Mouse (Mus musculus) CD4-positive, CD25-positive, alpha-beta regulatory T cell, adult 9 weeks (primary cell): ENCODE measurements around the gene Glis2. TPM values are rescaled to one million over a fixed set of nuclear protein-coding genes. Genes with fewer than 3 reads are reported as not detected.

Experiments used
- polyA plus RNA-seq: library from polyadenylated mRNA; unstranded; fragments of 100-300 nt; shearing (Covaris generic); gene quantifications from one replicate; pipeline ENCODE4 v1.2.1, GENCODE M21; 2017

Gene Glis2
- 0.60 TPM for polyA plus RNA-seq

GRCm38 (mm10) chr16:4593971-4594813, at the start of gene Glis2:
Gene Glis2, plus strand, starts transcription at chr16:4594713.

DNA sequence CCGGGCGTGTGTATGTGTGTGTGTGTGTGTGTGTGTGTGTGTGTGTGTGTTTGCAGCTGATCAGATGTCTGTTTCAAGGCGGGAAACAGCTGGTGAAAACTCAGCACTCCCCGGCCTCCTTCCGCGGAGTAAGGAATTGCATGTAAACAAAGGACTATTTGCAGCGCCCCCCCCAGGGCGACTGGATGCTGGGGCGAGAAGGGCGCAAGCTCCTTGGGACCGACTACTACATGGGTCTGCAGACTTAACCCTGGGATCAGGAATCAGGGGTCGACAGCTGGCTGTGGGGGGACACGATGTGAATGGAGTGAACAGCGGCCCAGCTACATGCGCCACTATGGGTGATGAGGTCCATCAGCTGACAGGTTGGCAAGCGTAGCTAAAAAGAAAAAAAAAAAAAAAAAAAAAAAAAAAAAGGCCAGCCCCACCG, 34.8 kb upstream of the Glis2 start, which contains the start of gene Tfap4:
Gene Tfap4 (minus strand): TSS at position 140 of the 430 bp plus-strand sequence.

DNA sequence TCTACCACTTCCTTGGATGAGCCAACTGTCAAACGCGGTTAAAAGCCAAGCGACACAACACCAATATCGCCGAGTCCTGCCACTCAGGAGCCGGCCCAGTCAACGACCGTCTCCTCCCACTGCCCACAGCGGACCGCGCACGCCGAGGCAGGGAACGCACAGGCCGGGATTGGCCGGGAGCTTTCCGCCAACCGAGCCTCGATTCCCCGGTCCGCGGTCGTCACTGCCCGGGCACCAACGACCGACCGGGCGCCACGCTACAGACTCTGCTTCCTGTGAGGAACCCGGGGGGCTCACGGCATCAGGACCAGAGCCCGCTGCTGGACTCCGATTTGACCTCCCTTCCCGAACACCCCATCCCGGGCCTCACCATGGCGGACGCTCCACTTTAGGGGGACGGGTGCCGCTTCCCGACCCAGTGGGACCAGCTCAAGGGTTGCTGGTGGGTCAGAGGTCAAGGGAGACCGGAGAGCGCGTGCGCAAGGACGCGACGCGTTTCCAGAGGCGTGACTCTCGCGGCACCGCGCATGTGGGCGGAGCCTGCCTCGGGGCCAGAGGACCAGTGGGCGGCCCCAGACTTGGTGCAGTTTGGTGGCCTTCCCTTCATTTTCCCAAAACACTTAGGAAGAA, 30.1 kb downstream of the Glis2 start, which contains the start of gene Pam16:
Gene Pam16 (minus strand): TSS at position 508 of the 630 bp plus-strand sequence.

DNA sequence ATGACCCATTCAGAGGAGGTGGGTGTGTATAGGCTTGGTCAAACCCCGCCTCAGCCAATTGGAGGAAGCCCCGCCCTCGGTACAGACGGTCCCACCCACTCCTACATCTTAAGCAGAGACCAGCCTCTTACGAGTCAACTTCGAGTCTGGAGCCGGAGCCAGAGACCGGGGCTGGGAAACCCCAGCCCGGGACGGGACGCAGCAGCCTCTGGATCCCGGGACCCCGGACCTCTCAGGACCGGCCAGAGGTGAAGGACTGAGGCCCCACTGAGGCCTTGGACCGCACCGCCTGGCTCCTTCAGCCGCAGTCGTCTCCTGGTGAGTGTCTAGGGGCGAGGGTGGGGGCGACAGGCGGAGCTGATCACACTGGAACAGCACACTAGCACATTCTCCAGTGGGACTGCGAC, 45.3 kb downstream of the Glis2 start, which contains the start of the genes Vasn and Dnaja3:
Gene Vasn (plus strand): TSS at position 111 of the 407 bp plus-strand sequence.
Gene Dnaja3 (plus strand): TSS at position 159 of the 407 bp plus-strand sequence.

Other genes with a start within 250 kb of the Glis2 start
- gene Adcy9, start 174.2 kb upstream of the Glis2 start, polyA plus RNA-seq, result 0.58 TPM
- 0.79 TPM for gene Srl, start 52.9 kb upstream of the Glis2 start, polyA plus RNA-seq
- gene Tfap4, start 34.9 kb upstream of the Glis2 start, polyA plus RNA-seq, result 3.1 TPM
- gene Pam16, start 30.3 kb downstream of the Glis2 start, polyA plus RNA-seq, result 20.0 TPM
- gene Vasn, start 45.2 kb downstream of the Glis2 start, polyA plus RNA-seq, result 1.1 TPM
- 65.2 TPM for gene Dnaja3, start 45.3 kb downstream of the Glis2 start, polyA plus RNA-seq
- 172 TPM for gene Coro7, start 85.1 kb downstream of the Glis2 start, polyA plus RNA-seq
- gene Nmral1, start 124.6 kb downstream of the Glis2 start, polyA plus RNA-seq, result 11.9 TPM
- 105 TPM for gene Hmox2, start 131.6 kb downstream of the Glis2 start, polyA plus RNA-seq
- gene Cdip1, start 195.6 kb downstream of the Glis2 start, polyA plus RNA-seq, result 60.6 TPM
- 0.60 TPM for gene 4930562C15Rik, start 240.7 kb downstream of the Glis2 start, polyA plus RNA-seq